Mouse (Mus musculus): ENCODE measurements around the gene Cyp3a44. TPM values are rescaled to one million over a fixed set of nuclear protein-coding genes. Genes with fewer than 3 reads are reported as not detected.
"Not testable (repeated sequence)": the region's sequence is repeated elsewhere in the genome, so short reads cannot be mapped to it uniquely, and the experiment has no call there.

Gene Cyp3a44
- total RNA-seq (2014; fragmentation: Nextera tagmentation), result not detected in 2 replicates
- total RNA-seq (2017), result not detected in 2 replicates
- polyA plus RNA-seq (2012), result not detected in 2 replicates

- not testable (repeated sequence) for H3K4me1 ChIP-seq (ENCODE audit: insufficient read depth, low read depth, low read length); H3K9me3 ChIP-seq (replicated peaks); H3K36me3 ChIP-seq (replicated peaks); H3K27me3 ChIP-seq (ENCODE audit: insufficient read depth, low read length); ATAC-seq (ENCODE audit: extremely low read depth, insufficient number of reproducible peaks, low FRiP score, poor library complexity, severe bottlenecking); H3K4me3 ChIP-seq (ENCODE audit: low read depth, low read length); DNase-seq (ENCODE audit: low spot score)
Observed at GRCm38 (mm10) chr5:145805796-145806195, at the start of gene Cyp3a44. Gene Cyp3a44, minus strand, starts transcription at chr5:145805874.

- H3K4me1 ChIP-seq (ENCODE audit: insufficient read depth, low read depth, low read length); ATAC-seq (ENCODE audit: extremely low read depth, insufficient number of reproducible peaks, low FRiP score, poor library complexity, severe bottlenecking); DNase-seq (ENCODE audit: low spot score); H3K4me3 ChIP-seq (ENCODE audit: low read depth, low read length); H3K36me3 ChIP-seq (replicated peaks); H3K27me3 ChIP-seq (ENCODE audit: insufficient read depth, low read length): not testable (repeated sequence)
- peaks cover 18% of the 10 kb centered on the region for H3K9me3 ChIP-seq (replicated peaks)
Observed at GRCm38 (mm10) chr5:145800229-145800628, 5.4 kb downstream of the Cyp3a44 start.

- H3K4me3 ChIP-seq (ENCODE audit: low read depth, low read length); H3K4me1 ChIP-seq (ENCODE audit: insufficient read depth, low read depth, low read length); DNase-seq (ENCODE audit: low spot score); H3K36me3 ChIP-seq (replicated peaks); H3K27me3 ChIP-seq (ENCODE audit: insufficient read depth, low read length); ATAC-seq (ENCODE audit: extremely low read depth, insufficient number of reproducible peaks, low FRiP score, poor library complexity, severe bottlenecking): not testable (repeated sequence)
- peaks cover 15% of the 10 kb centered on the region for H3K9me3 ChIP-seq (replicated peaks)
Observed at GRCm38 (mm10) chr5:145793232-145793631, 12.4 kb downstream of the Cyp3a44 start.

- not testable (repeated sequence) for H3K27me3 ChIP-seq (ENCODE audit: insufficient read depth, low read length); ATAC-seq (ENCODE audit: extremely low read depth, insufficient number of reproducible peaks, low FRiP score, poor library complexity, severe bottlenecking); H3K4me3 ChIP-seq (ENCODE audit: low read depth, low read length); H3K36me3 ChIP-seq (replicated peaks); H3K9me3 ChIP-seq (replicated peaks); H3K4me1 ChIP-seq (ENCODE audit: insufficient read depth, low read depth, low read length); DNase-seq (ENCODE audit: low spot score)
Observed at GRCm38 (mm10) chr5:145737512-145737911, 68.2 kb downstream of the Cyp3a44 start.

Other genes starting within 250 kb of the Cyp3a44 start
- gene Cyp3a41b, start 221.1 kb downstream of the Cyp3a44 start, total RNA-seq (2014; fragmentation: Nextera tagmentation), result not detected in 2 replicates
- not detected in 2 replicates for gene Cyp3a41b, start 221.1 kb downstream of the Cyp3a44 start, total RNA-seq (2017)
- not detected in 2 replicates for gene Cyp3a41b, start 221.1 kb downstream of the Cyp3a44 start, polyA plus RNA-seq (2012)
- gene Cyp3a41a, start 85.7 kb downstream of the Cyp3a44 start, total RNA-seq (2014; fragmentation: Nextera tagmentation), result not detected in 2 replicates
- gene Cyp3a41a, start 85.7 kb downstream of the Cyp3a44 start, total RNA-seq (2017), result 0.05 TPM in 1 of 2 replicates, not detected in the other
- gene Cyp3a41a, start 85.7 kb downstream of the Cyp3a44 start, polyA plus RNA-seq (2012), result not detected in 2 replicates
- gene Cyp3a11, start 74.1 kb upstream of the Cyp3a44 start, total RNA-seq (2014; fragmentation: Nextera tagmentation), result not detected in 2 replicates
- gene Cyp3a11, start 74.1 kb upstream of the Cyp3a44 start, total RNA-seq (2017), result 0.06 and 0.11 TPM in 2 replicates
- gene Cyp3a11, start 74.1 kb upstream of the Cyp3a44 start, polyA plus RNA-seq (2012), result not detected in 2 replicates
- not detected in 2 replicates for gene Cyp3a25, start 203.7 kb upstream of the Cyp3a44 start, total RNA-seq (2014; fragmentation: Nextera tagmentation)
- gene Cyp3a25, start 203.7 kb upstream of the Cyp3a44 start, total RNA-seq (2017), result not detected in 2 replicates
- gene Cyp3a25, start 203.7 kb upstream of the Cyp3a44 start, polyA plus RNA-seq (2012), result not detected in 2 replicates

All from G1E (cell line).